Mouse (Mus musculus): ENCODE measurements around the gene Adgrv1.

GRCm38 (mm10) chr13:81332018-81332417 lies 300.9 kb downstream of the Adgrv1 start:
- TF ChIP-seq CTCF (IDR thresholded peaks at IDR 0.05; ENCODE audit: low read depth) (no peak), EP300 (IDR thresholded peaks at IDR 0.05; ENCODE audit: low read depth) (no peak)
